Mouse (Mus musculus) left cerebral cortex, adult 8-10 months (tissue): ENCODE results near the gene Baz2a. TPM values are rescaled to one million over a fixed set of nuclear protein-coding genes. Genes with fewer than 3 reads are reported as not detected.
"Not testable (repeated sequence)": the region's sequence is repeated elsewhere in the genome, so short reads cannot be mapped to it uniquely, and the experiment has no call there.

Experiments
- DNase-seq, 2 experiments: peaks; one replicate each; pipeline ENCODE4 v3.0.0; 2022; ENCODE audit warnings: low spot score in 2 of 2
- total RNA-seq, 4 experiments: library from RNA; stranded (reverse); gene quantifications; 2 replicates each; pipeline ENCODE4 v1.2.4; 2022

The Baz2a gene
- total RNA-seq, 4 experiments from 2014 or later = 36.4 to 39.1 (median 38.4) TPM

GRCm38 (mm10) chr10:128081807-128082476, 9.4 kb upstream of the Baz2a start:
- DNase-seq = no peak

- DNase-seq = no peak
Observed at GRCm38 (mm10) chr10:128082477-128082808, 8.9 kb upstream of the Baz2a start.

GRCm38 (mm10) chr10:128082880-128083421, 8.4 kb upstream of the Baz2a start, which contains the start of gene Atp5b:
TSS of gene Atp5b (plus strand) at chr10:128083273.
- DNase-seq = peak; percentile 98 to 99

GRCm38 (mm10) chr10:128083688-128084087, 7.7 kb upstream of the Baz2a start:
- no peak for DNase-seq

GRCm38 (mm10) chr10:128084160-128084559, 7.2 kb upstream of the Baz2a start:
- no peak for DNase-seq

- no peak for DNase-seq
Observed at GRCm38 (mm10) chr10:128086391-128086790, 5.0 kb upstream of the Baz2a start.

- not testable (repeated sequence) for DNase-seq
Observed at GRCm38 (mm10) chr10:128087216-128087615, 4.2 kb upstream of the Baz2a start.

- DNase-seq = no peak
Observed at GRCm38 (mm10) chr10:128088181-128088580, 3.2 kb upstream of the Baz2a start.

GRCm38 (mm10) chr10:128089842-128090241, 1.5 kb upstream of the Baz2a start:
- DNase-seq = no peak

- DNase-seq = peak; percentile 66 to 69
Observed at GRCm38 (mm10) chr10:128090651-128091563, 470 bp upstream of the Baz2a start.

- DNase-seq = peak; percentile 54 to 65
Observed at GRCm38 (mm10) chr10:128092506-128093495, 1.4 kb downstream of the Baz2a start.

- DNase-seq = no peak
Observed at GRCm38 (mm10) chr10:128093496-128094294, 2.3 kb downstream of the Baz2a start.

- DNase-seq = no peak
Observed at GRCm38 (mm10) chr10:128094340-128094968, 3.1 kb downstream of the Baz2a start.

- no peak for DNase-seq
Observed at GRCm38 (mm10) chr10:128095003-128095636, 3.7 kb downstream of the Baz2a start.

GRCm38 (mm10) chr10:128096313-128096692, 4.9 kb downstream of the Baz2a start:
- no peak for DNase-seq

- DNase-seq = peak; percentile 53 to 60
Observed at GRCm38 (mm10) chr10:128096693-128097586, 5.6 kb downstream of the Baz2a start.

- no peak for DNase-seq
Observed at GRCm38 (mm10) chr10:128097587-128097971, 6.2 kb downstream of the Baz2a start.

GRCm38 (mm10) chr10:128110103-128110761, 18.9 kb downstream of the Baz2a start:
- DNase-seq = no peak
